Mouse (Mus musculus): ENCODE results near the gene Tnrc18.

Gene Tnrc18

GRCm38 (mm10) chr5:142679065-142679464 is 138.4 kb downstream of the Tnrc18 start:
- DNase-seq: no peak

GRCm38 (mm10) chr5:142678141-142678571 is 139.3 kb downstream of the Tnrc18 start:
- DNase-seq: peak; percentile 66 to 71

All from cerebellum, postnatal 14 days (tissue).